Mouse (Mus musculus): ENCODE measurements around the gene Rnf130.

The Rnf130 gene

DNA sequence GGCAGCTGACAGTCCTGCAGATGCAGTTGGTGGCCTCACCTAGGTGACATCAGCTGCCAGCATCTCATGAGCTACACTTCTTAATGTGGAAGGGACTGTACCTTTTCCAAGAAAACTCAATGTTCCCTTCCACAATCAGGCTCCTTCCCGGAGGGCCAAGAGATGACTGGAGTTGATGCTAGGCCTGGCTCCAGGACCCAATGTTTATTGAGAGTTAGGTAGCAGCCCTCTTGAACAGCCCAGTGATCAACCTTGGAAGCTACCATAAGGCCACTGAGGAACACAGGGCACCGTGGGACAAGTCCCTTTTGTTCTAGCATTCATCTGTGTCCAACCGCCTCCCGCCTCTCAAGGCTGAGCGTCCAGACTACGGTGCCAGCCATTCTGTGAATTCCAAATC lies 107.1 kb downstream of the Rnf130 start:
- in situ Hi-C loops (cut with MboI, MseI): no loop called here

DNA sequence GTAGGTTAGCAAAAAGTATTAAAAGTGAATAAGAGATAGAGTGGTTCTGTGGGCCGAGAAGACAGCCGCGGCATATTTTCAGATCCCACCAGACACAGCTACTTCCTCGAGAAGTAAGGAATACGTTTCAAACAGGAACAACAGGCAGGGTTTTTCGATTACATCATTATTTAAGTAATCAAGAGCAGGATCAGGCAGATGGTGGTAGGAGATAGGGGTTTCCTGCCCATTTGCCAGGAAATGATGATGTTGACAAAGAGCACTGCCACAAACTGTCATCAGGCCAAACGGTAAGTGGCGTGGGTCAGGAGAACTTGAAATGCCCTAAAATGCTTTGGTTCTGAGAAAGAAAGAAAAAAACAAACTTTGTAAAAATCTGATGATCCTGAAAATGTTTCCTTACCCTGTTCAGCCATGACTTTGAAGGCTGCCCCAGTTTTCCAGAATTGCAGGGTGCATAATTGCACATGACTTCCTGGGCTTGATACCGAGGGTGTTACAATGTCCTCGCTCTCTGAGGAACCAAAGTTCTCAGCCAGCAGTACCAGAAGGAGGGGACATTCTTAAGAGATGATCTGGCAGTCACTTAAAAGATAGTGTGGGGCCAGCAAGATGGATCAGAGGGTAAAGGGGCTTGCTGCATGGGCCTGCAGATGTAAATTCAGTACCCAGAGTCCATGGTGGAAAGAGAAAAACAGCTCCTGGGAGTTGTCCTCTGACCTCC lies 109.2 kb downstream of the Rnf130 start:
- in situ Hi-C loops (cut with MboI, MseI): no loop called here

DNA sequence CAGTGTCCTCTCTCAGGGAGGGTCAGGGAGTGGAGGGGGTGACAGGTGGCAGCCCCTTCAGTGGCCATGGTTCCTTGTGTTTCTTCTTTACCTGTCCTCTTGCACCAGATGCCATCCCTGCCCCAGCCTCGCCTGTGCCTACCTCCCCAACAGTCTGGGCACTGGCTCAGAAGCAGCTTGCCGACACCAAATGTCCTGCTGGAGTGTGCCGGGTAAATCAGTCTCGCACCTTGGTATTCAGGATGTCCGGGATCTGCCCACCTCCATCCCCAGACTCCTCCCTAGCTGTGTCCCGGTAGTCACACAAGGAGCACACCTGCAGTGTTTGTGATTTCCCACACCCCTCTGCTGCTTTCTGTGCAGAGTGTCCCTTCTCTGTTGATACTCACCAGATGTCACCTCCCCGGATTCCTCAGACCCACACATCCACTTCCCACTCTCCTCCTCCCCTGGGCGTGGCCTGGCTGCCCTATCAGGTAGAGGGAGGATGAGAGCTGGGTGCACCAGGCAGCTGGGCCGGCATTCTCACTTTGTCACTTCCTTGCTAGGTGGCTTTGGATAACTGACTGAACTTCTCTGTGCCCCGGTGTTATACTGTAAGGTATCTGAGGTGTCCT lies 113.2 kb downstream of the Rnf130 start:
- in situ Hi-C loops (cut with MboI, MseI): no loop called here

DNA sequence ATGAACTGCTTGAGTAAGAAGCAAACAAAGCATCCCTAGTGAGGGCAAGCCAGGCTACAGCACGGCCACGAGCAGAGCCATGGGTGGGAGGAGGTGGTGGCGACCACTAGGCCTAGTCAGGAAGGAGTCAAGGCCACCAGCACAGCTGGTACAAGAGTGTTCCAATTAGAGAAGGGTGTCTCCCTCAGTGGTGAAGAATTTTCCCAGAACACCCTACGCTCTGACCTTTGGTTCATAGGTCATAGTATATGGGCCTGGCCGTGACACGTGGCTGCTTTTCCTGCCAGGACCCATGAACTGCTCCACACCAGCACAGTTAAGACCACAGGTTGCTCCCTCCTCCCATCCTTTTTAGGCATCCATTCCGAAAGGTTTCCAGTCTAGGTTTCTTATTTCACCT lies 114.4 kb downstream of the Rnf130 start:
- in situ Hi-C loops (cut with MboI, MseI): no loop called here

DNA sequence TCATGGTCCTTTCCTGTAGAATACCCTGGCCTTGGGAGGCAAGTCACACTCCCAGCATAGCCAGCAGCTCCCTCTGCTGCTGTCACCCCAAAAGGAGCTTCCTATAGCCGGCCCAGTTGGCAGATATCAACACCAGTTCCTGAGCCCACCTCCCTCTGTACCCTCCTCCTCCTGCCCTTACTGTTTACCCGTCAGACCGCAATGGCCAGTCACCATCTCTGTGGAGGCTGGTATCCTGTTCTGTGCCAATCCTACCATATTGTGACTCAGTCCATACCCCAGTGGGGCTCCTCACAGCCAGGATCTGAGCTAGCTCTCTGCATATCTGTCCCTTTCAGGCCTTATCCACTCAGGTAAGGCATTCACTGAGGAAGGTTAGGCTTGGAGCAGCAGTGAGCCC lies 120.4 kb downstream of the Rnf130 start:
- in situ Hi-C loops (cut with MboI, MseI): no loop called here

DNA sequence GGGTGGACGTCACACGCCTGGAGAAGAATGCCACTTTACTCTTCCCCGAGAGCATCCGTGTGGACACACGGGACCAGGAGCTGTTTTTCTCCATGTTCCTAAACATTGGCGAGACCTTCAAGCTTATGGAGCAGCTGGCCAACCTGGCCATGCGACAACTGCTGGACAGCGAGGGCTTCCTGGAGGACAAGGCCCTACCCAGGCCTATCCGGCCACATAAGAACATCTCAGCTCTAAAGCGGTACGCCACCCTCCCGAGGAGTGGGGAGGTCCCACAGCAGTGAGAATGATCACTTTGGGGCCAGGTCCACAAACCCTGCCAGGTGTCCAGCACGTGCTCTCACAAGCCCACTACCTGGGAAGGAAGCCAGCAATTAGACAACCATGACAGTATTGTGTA lies 121.0 kb downstream of the Rnf130 start:
- in situ Hi-C loops (cut with MboI, MseI): no loop called here

DNA sequence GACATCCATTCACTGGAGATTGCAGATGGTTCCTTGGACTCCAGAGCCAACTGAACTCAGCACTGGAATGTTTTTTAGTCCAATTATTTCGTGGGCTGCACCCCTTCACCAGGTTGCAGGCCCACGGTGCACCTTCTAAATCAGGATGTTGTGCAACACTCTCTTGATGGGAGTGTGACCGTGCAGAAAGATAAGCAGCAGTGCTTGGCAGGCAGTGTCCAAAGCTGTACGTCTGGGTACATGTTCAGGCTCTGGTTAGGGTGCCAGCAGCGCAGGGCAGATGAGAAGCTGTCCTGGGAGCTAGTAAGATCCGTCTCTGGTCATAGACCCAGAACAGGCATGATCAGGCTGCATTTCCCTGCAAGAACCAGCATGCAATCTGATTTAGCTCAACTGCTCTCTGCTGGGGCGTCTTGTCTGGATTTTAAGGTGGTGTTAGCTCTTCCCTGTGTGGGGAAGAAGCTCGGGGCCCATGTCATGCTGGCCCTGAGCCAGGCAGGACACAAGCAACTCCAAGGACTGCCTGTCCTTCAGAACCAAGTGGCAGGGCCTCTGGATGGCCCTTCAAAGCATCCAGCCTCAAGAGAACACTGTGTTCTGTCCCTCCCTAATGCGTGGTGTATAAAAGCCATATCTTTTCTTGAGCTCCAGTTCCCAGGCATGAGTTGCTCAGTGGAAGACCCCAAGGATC lies 122.3 kb downstream of the Rnf130 start:
- in situ Hi-C loops (cut with MboI, MseI): no loop called here

DNA sequence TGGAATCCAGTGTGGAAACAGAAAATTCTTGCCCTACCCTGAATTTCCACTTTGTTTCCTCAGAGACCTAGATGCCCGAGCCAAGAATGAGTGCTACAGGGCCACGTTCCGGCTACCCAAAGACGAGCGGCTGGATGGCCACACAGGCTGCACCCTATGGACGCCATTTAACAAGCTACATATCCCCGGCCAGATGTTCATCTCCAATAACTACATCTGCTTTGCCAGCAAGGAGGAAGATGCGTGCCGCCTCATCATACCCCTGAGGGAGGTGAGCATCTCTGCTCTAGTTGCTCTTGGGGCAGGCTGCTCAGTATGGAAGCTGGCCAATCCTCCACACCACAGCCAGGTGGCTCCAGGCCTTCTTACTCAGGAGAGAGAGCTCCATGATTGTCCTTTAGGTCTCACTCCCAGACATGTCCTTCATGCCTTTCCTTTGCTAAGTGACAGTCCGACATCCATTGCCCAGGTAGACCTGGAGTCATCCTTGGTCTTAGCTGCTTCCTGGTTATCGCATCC lies 122.9 kb downstream of the Rnf130 start:
- in situ Hi-C loops (cut with MboI, MseI): no loop called here

DNA sequence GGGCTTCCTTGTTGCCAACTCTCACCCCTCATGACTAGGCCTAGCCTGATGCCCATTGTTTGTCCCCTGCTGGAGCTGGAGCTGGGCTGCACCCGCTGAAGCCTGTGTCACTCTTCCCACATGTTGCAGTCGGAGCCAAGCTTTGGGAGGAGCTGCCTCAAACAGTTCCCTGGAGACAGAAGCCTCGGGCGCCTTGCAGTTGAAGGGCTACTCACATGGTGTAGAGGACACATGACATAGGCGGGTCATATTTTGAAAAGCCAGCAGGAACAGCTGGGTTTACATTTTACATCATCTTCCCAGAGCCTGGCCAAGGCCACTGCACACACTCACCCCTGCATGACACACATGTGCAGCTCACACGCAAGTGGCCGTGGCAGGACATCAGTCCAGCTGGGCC lies 124.1 kb downstream of the Rnf130 start:
- in situ Hi-C loops (cut with MboI, MseI): no loop called here

DNA sequence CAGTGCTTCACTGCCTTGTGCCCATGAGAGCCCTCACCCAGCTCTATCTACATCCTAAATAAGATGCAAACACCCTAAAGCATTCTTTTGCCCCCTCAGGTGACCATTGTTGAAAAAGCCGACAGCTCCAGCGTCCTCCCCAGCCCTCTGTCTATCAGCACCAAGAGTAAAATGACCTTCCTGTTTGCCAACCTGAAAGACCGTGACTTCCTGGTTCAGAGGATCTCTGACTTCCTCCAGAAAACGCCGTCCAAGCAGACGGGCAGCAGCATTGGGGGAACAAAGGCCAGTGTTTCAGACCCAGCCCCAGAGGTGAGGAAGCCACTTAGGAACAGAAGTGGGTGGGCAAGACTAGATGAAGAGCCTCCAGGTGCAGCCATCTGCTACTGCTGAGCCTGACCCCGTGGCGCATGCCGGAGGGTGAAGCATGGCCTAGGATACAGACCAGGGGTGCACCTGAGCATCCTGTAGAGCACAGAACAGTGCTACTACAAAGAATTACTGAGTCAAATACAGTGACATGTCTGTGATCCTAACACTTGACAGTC lies 124.5 kb downstream of the Rnf130 start:
- in situ Hi-C loops (cut with MboI, MseI): no loop called here

DNA sequence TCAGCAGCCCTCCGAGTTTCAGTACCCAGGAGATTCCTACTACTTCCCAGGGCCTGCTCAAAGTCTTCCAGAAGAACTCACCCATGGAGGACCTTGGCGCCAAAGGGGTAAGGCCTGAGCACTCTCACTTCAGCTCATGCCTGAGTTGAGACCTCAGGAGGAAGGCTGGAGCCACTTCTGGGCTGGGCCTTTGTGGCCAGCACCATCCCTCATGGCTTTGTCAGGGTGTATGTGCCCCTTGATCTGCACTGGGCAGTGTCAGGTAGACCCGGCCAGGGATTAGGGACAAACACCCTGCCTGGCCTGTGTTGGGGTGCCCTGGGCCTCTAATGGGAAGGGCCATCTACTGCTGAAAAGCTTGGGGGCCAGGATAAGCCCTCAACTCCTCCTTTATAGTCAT lies 126.2 kb downstream of the Rnf130 start:
- in situ Hi-C loops (cut with MboI, MseI): no loop called here

DNA sequence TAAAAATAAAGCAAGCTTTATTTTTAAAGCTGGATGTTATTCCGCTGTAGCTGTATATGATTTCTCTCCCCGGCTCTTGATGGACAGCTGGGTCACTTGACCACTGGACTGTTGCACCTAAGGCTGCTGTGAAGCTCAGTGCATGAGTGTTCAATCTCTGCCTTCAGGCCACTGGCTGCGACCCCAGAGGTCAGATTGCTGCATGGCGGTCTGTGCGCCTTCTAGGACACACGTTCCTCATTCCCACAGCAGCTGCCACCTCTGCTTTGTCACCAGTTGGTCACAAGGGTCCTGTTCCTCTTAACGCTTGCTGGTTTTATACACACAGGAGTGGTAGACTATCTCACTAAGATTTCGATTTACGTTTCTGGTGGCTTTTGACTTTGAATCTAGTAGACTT lies 129.0 kb downstream of the Rnf130 start:
- in situ Hi-C loops (cut with MboI, MseI): no loop called here

Data from T-helper 1 cell (primary cell).